Mouse (Mus musculus) megakaryocyte, embryonic 14.5 days (primary cell): Measurements from ENCODE around the gene Fas. TPM values are rescaled to one million over a fixed set of nuclear protein-coding genes. Genes with fewer than 3 reads are reported as not detected.

Source experiments
- H3K27me3 ChIP-seq: replicated peaks from 2 replicates; pipeline ENCODE3; 2012; ENCODE audit warnings: inconsistent platforms
- H3K36me3 ChIP-seq: replicated peaks from 2 replicates; pipeline ENCODE3; 2012; ENCODE audit warnings: low read length, inconsistent platforms, mixed read lengths
- H3K4me1 ChIP-seq: 2 replicates; pipeline ENCODE4 v1.6.1; 2012; ENCODE audit warnings: inconsistent platforms
- H3K4me3 ChIP-seq: replicated peaks from 2 replicates; pipeline ENCODE3; 2012; ENCODE audit warnings: moderate library complexity, mild to moderate bottlenecking, inconsistent platforms
- H3K9me3 ChIP-seq: 2 replicates; pipeline ENCODE4 v1.6.1; 2012; ENCODE audit warnings: inconsistent platforms
- FLI1 ChIP-seq: IDR thresholded peaks from 2 replicates; pipeline ENCODE4 v1.6.1; 2012; ENCODE audit warnings: low read length, inconsistent platforms, mixed read lengths
- GATA1 ChIP-seq: IDR thresholded peaks from 3 replicates; pipeline ENCODE4 v1.6.1; 2012; ENCODE audit warnings: mixed read lengths, low read length, inconsistent platforms, borderline replicate concordance
- polyA plus RNA-seq: library from polyadenylated mRNA; stranded (reverse); fragments of >175 nt; gene quantifications from 2 replicates; pipeline ENCODE4 v1.2.3, GENCODE M21; 2012; ENCODE audit warnings: low replicate concordance; ENCODE audit not compliant: insufficient read depth

The Fas gene
- polyA plus RNA-seq, 1 experiment = 0.47 TPM

DNA sequence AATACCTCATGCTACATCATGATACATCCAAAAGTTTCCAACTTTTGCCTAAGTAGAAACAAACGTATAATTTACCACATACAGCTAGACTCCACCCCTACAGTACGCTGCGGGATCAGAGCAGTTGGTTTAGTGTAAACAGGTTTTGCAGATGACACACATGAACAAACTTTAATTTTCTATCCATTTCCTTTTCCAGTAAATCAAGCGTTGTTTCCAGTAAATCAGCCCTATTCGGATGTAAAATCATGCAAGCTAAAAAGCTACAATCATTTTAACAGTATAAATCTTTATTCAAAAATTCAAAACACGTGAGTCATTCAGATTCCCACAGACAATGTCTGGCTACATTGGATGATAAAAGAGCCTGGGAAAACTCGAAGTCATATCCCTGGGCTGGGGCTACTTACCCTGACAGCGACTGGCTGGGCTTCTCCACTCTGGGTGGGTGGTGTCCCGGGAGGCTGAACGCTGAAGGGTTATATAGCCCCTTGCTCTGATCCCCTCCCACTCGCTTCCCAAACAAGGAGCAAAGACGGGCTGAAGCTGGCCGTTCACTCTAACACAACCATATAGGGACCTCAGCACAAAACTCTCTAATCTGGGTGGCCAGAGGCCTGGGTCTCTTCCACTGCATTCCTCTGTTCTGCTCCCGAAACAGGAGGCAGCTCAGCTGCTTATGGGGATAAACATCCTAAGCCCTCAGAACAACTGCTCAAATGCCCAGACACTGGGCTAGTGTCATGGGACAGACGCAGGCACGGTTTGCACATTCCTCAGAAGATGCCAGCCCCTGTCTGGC is 35.4 kb upstream of the Fas start, which contains the start of gene Acta2:
Acta2 (minus strand) TSS at position 711 of the 802 bp plus-strand sequence.
- TF ChIP-seq FLI1 (no peak), GATA1 (no peak)
- Histone ChIP-seq H3K27me3 (peaks cover 3% of the 10 kb centered on the region), H3K4me3 (peak within 1 kb of the TSS; percentile 74), H3K9me3 (no peaks in the 10 kb centered on the region), H3K36me3 (no peaks in the 10 kb centered on the region), H3K4me1 (peaks cover 26% of the 10 kb centered on the region)

DNA sequence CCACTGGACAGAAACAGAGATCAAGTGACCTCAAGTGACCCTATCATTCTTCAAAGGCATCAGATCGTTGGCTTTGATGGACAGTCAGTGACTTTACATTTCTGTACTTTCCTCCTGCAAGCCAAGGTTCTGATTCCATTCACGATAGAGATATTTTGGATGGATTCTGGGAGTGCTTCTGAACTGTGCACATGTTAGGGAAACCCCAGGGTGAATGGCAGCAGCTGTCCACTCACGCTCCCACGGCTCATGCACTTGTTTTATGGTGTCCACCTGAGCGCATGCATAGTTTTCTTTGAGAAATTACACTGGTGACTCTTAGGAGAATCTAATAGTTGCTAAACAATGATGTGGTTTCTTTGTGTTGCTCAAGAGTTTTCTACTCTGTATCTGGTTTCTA is 34.3 kb upstream of the Fas start:
- no peak overlapping the region for H3K4me3 ChIP-seq
- TF ChIP-seq GATA1 = no peak
- TF ChIP-seq FLI1 = no peak
- H3K4me1 ChIP-seq = peaks cover 26% of the 10 kb centered on the region
- H3K9me3 ChIP-seq = no peaks in the 10 kb centered on the region
- peaks cover 3% of the 10 kb centered on the region for H3K27me3 ChIP-seq
- H3K36me3 ChIP-seq = no peaks in the 10 kb centered on the region

DNA sequence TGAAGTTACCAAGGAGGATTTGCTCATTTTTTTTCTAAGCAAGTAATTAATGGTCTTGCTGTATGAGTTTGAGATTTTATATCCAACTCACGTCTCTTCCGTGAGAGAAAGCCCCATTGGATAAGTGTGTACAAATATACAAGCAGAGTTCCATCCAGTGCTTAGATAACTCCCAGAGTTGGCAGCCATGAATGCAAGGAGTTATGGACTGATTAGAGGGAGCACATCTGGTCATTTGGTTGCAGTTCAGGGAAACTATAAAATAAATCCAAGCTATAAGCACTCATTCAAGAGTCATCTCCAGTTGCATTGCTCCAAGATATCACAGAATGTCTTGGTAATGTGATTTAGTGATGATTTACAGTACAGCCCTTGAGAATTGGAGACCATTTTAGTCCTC is 33.5 kb upstream of the Fas start:
- TF ChIP-seq FLI1 (no peak), GATA1 (no peak)
- H3K4me1 ChIP-seq = peaks cover 26% of the 10 kb centered on the region
- no peaks in the 10 kb centered on the region for H3K9me3 ChIP-seq
- no peaks in the 10 kb centered on the region for H3K36me3 ChIP-seq
- H3K27me3 ChIP-seq = peaks cover 3% of the 10 kb centered on the region
- H3K4me3 ChIP-seq = no peak overlapping the region

- H3K4me3 ChIP-seq = no peak overlapping the region
- no peaks in the 10 kb centered on the region for H3K27me3 ChIP-seq
- no peaks in the 10 kb centered on the region for H3K36me3 ChIP-seq
- TF ChIP-seq GATA1 (no peak), FLI1 (no peak)
- peaks cover 8% of the 10 kb centered on the region; the same call in 1 of the 2 replicates for H3K4me1 ChIP-seq
- H3K9me3 ChIP-seq = no peaks in the 10 kb centered on the region
Measured at GRCm38 (mm10) chr19:34262273-34262974, 28.0 kb upstream of the Fas start.

- no peak overlapping the region for H3K4me3 ChIP-seq
- no peak for TF ChIP-seq FLI1
- TF ChIP-seq GATA1 = no peak
- H3K27me3 ChIP-seq = no peaks in the 10 kb centered on the region
- H3K4me1 ChIP-seq = peaks cover 18% of the 10 kb centered on the region; the same call in 1 of the 2 replicates
- no peaks in the 10 kb centered on the region for H3K36me3 ChIP-seq
- H3K9me3 ChIP-seq = no peaks in the 10 kb centered on the region
Measured at GRCm38 (mm10) chr19:34265604-34266193, 24.8 kb upstream of the Fas start.

DNA sequence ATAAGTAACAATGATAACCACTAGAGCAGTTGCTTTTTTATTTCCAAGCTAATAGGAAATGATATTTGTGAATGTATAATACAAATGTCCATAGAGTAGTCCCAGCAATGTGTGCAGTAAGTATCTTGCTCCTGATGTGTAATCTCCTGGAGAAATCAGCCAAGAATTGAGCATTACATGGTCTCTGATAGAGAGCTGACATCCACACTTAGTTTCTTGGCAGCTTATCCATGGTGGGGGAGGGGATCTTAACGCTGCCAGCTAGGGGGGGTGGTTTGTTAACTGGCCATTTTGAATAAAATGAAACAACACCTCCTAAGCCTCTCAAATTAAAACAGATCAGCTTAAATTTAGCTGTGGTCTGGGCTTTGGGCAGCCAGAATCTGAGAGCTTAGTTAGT is 21.5 kb upstream of the Fas start:
- no peak overlapping the region for H3K4me3 ChIP-seq
- H3K36me3 ChIP-seq = no peaks in the 10 kb centered on the region

DNA sequence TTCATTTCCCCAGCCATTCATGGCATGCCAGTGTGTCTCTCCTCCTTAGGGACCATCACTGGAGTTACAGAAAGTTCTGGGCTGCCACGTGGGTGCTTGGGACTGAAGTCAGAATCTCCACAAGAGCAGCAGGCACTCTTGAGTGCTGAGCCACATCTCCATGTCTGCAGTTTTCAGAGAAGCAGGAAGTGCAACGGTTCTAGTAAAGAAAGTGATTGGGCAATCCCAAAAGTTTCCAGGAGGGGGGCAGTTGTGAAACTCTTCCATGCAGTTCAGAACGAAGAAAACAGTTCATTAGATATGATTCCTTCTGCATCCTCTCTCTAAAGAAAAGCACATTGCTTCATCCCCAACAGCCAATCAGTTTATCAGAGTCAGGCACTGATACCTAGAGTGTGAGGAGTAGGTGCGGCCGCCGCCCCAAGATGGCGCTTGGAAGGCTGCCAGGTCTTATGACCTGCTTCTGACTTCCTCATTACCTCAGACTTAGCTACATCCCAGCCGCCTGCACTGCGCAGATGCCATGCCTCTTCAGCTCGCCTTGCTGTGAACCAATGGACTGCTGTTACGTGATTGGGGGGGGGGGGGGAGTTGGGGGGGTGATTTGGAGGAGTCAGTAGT is 20.2 kb upstream of the Fas start:
- TF ChIP-seq GATA1 (no peak), FLI1 (no peak)
- Histone ChIP-seq H3K4me1 (peaks cover 10% of the 10 kb centered on the region; the same call in 1 of the 2 replicates), H3K4me3 (no peak overlapping the region), H3K9me3 (no peaks in the 10 kb centered on the region), H3K27me3 (no peaks in the 10 kb centered on the region), H3K36me3 (no peaks in the 10 kb centered on the region)

More for the DNA sequence above, 21.5 kb upstream of the Fas start:
- TF ChIP-seq GATA1 = no peak
- no peak for TF ChIP-seq FLI1
- Histone ChIP-seq H3K4me1 (peaks cover 10% of the 10 kb centered on the region; the same call in 1 of the 2 replicates), H3K9me3 (no peaks in the 10 kb centered on the region), H3K27me3 (no peaks in the 10 kb centered on the region)

GRCm38 (mm10) chr19:34270824-34271464 is 19.5 kb upstream of the Fas start:
- no peaks in the 10 kb centered on the region for H3K36me3 ChIP-seq
- no peaks in the 10 kb centered on the region for H3K27me3 ChIP-seq
- H3K9me3 ChIP-seq = no peaks in the 10 kb centered on the region
- TF ChIP-seq GATA1 = no peak
- TF ChIP-seq FLI1 = no peak
- H3K4me3 ChIP-seq = no peak overlapping the region
- peaks cover 10% of the 10 kb centered on the region; the same call in 1 of the 2 replicates for H3K4me1 ChIP-seq

DNA sequence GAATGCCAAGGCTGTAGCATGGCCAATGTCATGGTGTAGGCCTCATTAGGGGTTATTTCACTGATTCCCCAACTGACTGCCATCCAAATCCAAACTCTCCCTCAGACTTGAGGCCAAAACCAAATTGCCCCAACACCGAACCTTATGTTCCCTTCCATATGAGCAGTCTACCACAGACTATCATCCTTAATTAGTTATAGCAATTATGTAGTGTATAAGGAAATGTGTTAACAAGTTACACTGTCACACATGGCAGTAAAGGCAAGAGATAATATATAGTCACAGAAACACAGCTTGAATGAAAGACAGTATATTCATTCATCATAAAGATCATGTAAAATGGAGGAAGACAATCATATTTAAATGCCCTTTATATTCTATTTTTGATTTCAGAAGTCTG is 17.4 kb upstream of the Fas start:
- peaks cover 10% of the 10 kb centered on the region; the same call in 1 of the 2 replicates for H3K4me1 ChIP-seq

More for the DNA sequence above, 17.4 kb upstream of the Fas start:
- TF ChIP-seq FLI1 (no peak), GATA1 (no peak)
- no peaks in the 10 kb centered on the region for H3K27me3 ChIP-seq
- H3K4me3 ChIP-seq = no peak overlapping the region
- no peaks in the 10 kb centered on the region for H3K9me3 ChIP-seq
- H3K36me3 ChIP-seq = no peaks in the 10 kb centered on the region
